Mouse (Mus musculus): Measurements from ENCODE around the gene Crhr1.

Crhr1 gene

DNA sequence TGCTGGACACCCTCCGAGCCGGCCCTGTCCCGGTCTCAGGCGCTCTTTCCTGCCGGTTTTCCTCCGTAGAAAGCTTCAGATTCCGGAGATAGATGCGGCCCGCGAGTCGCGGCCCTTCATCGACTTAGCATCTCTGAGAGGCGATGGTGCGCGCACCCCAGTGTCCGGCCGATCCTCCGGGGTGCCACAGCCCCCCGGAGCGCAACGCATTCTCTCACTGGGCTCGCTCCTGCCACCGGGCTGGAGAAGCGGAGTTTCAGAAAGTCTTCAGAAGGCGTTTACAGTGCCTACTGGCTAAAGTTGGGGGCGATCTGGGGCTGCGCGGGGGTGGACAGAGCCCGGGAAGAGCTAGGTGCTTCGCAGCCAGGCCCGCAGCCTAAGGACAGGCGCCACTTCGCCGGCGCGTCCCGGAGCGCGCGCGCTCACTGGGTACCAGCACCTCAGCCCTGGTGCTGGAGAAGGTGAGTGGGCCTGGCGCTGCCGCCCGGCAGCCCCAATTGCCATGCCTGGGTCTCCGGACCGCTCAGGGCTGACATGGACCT, 858 bp downstream of the Crhr1 start:
- peak; percentile 43; the same call in 1 of the 2 replicates for ATAC-seq (ENCODE audit: low TSS enrichment)

DNA sequence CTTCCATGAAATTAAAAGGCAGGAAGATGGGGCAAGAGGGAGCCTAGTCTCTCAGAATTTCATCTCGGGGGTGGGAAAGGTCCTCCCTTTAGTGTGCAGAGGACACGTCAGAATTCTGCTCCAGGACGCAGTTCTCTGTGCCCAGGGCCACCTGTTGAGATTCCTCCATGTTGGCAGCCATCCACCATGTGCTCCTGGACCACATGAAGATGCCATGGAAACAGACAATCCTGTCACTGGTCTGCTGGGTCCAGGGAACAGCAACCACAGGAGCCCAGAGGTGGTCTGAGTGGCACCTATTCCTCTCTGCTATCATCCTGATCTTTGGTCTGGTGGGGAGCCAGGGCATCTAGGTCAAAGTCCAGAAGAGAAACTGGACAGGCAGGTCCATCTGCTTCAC, 6.3 kb downstream of the Crhr1 start:
- no peak for ATAC-seq (ENCODE audit: low TSS enrichment)

DNA sequence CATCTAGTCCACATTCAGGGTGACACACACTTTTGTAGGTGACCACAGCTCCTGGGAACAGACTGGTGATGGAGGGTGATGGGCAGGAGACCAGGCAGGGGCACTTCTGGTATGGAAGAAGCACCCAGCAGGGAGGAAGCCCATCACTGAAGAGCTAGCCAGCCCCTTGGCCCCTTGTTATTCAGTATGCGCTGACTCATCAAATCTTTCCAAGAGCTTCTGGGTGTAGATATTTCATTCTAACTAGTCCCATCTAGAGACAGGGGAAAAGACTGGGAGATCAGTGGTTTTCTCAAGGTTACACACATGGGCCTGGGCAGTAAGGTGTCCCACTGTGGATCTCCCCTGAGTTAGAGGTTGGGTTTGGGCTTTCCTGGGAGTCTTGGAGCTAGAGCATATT, 12.3 kb downstream of the Crhr1 start:
- no peak for ATAC-seq (ENCODE audit: low TSS enrichment)

DNA sequence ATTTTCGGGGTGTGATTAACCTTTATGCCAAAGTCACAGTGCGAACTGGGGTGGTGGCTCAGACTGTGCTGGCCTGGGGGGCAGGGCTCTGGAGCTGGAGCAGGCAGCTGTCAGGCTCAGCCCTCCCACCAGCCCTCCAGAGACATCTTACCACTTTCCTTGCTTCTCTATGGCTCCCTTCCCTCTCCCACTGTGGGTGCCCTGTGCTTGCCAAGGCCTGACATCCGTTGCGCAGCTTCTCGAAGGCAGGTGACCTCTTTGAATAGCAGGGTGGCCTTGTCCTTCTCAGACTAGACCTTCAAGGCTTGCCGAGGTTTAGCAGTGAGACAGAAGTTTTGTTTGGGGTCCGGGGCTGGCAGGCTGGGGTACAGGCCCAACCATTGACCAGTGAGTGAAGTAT, 16.1 kb downstream of the Crhr1 start:
- ATAC-seq (ENCODE audit: low TSS enrichment): no peak

DNA sequence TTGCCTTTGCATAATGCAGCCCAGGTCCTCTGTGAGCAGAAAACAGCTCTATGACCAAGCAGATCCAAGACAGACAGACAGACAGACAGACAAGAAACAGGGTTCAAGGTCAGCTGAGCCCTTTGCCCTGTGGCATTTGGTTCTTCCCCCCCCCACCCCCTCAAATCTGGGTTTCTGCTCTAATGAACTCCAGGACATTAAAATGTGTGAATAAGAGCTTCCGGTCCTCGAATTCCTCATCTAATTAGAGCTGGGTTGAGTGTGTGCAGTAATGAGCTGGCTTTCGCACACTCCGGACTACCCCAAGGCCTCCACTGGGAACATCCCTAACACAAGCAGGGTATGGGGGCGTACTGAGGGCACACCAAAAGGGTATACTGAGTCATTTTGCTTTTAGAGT, 18.3 kb downstream of the Crhr1 start:
- no peak for ATAC-seq (ENCODE audit: low TSS enrichment)

DNA sequence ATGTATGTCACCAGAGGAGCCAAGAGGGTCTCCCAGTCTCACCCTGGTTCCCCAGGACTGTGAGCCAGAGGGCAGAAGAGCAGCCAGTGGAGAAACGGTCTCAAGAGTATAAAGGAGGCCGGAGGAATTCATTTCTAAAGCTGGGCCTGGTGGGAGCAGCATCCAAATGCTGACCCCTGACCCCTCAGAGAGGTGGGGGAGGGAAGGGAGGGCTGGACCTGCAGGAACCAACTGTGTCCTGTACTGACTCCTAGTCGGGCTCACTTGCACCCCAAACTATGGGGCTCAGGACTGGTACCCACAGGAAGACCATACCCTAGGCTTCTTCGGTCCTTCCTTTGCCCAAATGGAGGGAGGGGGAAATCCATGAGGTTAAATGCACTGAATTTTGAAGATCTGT, 21.7 kb downstream of the Crhr1 start:
- ATAC-seq (ENCODE audit: low TSS enrichment): no peak

DNA sequence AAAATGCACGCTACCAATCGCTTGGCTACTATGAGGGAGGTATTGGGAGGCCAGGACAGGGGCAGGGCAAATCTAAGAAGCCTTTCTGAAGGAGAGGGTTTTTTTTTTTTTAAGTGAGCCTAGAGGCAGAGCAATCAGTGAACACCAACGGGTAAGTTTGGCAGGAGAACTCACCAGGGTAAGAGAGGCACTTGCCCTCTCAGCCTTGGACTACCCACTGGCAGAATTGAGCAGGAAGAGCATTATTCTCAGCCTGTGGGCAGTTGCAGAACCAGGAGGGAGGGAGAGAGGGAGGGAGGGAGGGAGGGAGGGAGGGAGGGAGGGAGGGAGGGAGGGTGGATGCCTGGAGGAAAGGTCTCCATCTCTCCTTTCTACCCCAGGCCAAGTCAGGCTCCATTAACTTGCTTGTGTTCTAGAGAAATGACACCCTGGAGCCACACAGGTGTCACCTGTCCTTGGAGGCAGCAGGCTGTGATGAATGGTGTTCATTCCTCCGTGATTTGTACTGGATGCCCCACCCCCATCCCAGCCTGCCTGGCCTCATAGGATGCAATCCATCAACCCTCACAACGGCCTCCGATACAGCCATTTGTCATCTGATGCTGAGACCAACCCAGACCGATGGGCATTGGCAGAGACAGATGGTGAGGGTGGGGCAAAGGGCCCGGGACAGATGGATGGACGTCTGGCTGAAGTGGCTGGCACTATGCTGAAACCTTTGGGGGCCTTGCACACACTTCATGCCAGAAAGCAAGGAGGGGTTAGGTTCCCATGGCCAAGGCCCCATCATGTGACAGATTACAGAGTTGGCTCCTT, 22.4 kb downstream of the Crhr1 start:
- ATAC-seq (ENCODE audit: low TSS enrichment): no peak

DNA sequence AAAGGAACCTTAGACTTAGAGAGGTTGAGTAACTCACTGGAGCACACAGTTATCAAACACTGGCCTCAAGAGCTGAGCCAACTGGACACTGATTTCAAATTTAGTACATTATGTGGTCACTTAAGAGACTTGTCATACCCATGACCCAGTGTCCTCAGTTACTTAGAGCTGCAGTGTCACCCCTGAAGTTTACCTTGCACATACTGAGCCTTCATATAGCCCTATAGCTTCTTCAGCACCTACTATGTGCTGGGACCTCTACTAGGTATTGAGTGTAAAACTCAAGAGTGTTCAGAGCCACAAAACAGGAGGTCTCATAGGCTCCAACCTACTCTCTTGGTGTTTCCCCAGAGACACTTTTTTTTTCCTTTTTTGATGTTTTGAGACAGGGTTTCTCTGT, 23.2 kb downstream of the Crhr1 start:
- ATAC-seq (ENCODE audit: low TSS enrichment): no peak

DNA sequence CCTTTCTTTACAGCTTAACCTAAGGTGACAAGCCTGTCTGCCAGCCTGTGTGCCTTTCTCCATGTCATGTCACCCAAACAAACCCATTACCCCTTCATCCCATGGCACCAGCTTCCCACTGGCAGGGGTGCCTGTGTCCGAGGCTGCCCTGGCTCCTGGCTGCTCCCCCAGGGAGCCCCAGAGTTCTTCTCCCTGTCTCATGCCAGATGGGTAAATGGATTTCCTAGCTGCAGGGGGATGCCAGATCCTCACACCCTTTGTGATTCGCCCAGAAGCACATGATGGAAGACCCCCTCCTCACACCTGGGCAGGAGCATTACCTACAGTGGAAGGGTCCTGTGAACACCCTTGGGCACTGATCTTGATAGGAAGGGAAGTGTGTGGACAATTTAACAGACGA, 23.7 kb downstream of the Crhr1 start:
- no peak for ATAC-seq (ENCODE audit: low TSS enrichment)

DNA sequence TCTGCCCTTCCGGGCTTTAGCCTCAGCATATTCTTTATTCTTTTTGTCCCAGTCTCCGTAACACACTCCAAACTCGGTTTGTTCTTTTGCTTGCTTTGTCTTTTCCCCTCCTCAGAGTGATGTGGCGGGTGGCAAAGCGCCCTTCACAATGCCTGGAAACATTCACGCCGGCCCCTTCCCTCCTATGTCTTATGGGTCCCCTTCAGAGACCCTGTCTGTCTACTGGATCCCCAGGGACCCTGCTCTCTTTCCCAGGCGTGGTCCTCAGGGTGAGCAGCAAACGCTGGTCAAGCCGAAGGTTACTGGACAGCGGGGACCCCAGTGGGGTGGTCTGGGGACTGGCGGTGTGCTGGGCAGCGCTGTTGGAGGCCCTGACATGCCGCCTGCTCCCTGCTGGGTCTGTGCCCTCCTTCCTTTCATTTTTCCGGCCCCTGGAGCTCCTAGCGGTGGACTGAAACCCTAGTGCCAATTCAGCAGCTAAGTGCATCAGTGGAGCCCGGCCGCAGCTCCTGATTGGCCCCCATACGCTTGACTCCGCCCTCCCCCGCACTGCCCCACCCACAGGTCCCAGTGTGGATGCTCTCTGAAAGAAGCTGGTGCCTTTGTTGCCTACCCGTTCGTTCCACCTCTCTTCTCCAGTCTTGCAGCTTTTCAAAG, 25.1 kb downstream of the Crhr1 start:
- peak; percentile 91 for ATAC-seq (ENCODE audit: low TSS enrichment)

DNA sequence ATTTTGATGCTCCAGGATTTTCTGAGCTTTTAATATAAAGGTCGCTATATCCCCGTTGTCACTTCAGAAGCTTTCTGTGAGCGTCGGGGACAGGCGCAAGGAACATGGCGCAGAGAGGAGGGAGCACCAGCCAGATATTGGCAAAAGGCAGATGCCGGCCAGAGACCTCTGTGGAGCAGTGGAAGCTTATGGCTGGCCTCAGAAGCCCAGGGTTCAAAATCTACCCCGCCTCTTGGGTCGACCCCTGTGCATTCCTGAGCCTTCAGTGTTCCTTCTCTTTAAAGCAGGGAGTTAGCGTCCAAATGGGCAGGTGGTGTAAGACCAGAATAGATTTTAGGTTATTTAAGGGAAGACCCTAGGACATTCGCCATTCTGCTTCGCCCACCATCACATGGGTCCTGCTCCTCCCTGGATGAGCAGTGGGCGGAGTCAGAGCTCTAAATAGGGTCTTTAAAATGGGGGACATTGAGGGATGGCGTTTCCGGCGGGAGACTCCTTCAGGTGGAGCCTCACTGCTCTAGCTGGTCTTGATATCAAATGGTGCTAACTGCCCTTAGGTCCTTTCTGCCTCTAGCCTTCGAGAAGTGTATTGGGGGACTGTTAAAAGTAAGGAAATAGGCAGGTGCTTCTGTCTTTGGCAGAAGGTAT, 25.7 kb downstream of the Crhr1 start:
- peak; percentile 22 for ATAC-seq (ENCODE audit: low TSS enrichment)

DNA sequence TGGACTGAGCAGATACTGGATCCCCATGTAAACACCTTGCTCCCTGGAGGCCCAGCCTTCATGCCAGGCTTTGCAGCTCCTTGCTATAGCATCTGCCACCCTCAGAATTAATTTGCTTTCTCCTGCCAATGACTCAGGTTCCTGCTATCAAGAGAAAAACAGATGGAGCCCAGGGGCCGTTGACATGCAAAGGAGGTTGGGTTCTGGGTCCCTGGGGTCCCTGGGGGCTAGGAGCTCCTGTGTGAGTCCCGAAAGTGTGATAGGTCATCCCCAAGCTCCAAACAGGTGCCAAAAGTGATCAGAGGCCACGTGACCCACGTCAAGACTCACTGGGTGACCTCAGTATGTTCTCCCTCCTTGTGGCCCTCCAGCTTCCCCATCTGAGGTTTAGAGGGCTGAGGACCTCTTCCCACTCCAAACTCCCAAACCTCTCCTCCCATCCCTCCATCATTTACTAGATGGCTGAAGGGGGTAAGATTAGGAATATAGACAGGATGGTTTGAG, 27.2 kb downstream of the Crhr1 start:
- ATAC-seq (ENCODE audit: low TSS enrichment): no peak

DNA sequence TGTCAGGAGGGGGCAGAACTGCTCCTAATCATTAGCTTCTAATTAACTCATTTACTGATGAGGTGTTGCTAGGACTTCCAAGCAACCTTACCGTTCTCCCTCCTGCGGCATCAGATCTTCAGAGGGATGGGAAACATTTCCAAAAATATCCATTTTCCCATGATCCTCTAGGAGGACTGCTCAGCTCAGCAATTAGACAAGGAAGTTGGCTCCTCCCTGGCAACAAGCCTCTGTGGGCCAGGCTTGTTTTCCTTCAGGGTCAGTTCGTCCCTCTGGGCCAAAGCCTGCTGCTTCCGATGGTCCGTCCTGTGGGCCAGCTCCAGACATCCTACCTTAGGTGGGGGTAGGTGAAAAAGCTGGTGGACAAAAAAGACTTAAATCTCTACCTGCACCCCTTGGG, 28.5 kb downstream of the Crhr1 start:
- ATAC-seq (ENCODE audit: low TSS enrichment): no peak

DNA sequence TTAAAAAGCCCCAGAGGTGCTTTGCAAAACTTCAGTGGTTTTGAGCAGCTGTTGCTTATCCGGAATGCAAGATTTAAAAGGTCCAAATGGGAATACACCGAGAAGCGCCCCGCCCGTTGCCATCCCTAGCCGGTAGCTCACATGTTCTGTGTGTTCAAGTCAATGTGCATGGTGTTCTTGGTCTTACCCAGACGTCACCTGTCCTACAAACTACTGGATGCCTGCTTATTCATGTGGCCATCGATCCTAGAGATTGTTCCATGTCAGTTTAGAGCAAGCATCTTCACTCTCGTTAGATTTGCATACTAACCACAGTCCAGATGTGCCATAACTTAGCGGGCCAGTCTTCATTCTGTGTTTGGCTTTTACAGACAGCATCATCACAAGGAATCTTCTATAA, 31.6 kb downstream of the Crhr1 start:
- no peak for ATAC-seq (ENCODE audit: low TSS enrichment)

DNA sequence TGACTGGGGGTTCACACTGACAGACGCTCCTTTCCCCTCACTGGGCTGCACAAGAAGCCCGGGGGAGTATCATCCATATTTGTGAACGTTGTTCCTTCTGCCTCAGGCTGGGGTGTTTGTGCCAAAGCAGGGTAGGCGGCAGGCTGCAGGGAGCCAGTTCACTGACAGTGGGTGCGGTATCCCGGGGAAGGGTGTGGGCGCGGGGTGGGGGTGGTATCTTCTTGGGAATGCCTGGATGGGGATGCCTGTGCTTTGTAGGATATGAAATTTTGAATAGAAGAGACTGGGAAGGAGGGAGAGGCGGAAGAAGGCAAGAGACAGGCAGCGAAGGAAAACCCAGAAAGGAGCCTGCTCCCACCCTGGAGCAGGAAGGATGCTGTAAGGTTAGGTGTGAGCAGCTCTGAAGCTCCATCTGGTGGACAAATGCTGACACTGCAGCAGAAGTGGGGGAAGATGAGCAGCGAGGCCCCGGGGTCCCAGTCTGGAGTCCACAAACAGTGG, 38.7 kb downstream of the Crhr1 start:
- peak; percentile 88 for ATAC-seq (ENCODE audit: low TSS enrichment)

DNA sequence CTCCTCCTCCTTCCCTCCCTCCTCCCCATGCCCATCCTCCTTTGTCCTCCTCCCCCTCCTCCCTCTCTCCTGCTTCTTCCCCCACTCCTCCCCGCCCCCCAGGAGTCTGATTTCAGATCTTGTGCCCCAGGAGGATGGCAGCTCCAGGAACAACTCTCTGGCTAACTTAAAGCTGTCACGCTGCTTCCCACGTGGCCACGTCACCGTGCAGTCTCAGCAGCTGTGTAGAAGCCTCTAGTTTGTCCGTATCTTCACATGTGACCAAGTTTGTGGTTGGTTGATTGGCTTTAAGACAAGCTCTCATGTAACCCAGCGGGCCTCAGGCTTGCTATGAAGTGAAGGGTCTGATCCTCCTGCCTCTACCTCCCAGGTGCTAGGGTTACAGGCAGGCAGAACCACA, 46.2 kb downstream of the Crhr1 start:
- peak; percentile 21; the same call in 1 of the 2 replicates for ATAC-seq (ENCODE audit: low TSS enrichment)

DNA sequence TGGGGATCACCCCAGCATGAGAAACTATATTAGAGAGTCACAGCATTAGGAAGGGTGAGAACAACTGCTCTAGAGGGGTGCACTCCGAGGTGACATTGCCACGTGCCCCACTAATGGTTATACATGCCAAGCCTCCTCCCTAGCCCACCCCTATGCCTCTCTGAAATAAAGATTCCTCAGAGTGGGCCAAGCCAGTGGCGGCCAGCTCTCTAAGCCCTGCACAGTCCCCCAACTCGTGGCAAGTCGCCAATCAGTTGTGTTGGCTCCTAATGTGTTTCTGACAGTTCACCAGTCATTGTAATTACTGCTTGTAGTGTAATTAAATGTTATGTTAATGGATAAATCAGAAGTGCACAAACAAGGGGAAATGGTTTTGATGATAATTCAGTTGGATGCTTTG, 47.1 kb downstream of the Crhr1 start:
- no peak for ATAC-seq (ENCODE audit: low TSS enrichment)

DNA sequence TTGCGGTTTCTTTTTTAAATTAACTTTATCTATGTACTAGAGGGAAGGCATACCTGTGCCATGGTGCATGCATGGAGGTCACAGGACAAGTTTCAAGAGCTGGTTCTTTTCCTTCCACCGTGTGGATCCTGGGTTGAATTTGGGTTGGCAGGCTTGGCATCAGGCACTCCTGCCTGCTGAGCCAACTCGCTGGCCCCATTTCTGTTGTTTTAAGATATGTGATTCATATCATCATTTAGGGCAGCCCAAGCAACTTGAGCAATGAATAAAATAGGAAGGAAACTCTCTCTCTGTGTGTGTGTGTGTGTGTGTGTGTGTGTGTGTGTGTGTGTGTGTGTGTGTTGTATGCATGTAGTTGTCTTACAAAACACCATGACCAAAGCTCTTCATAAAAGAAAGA, 49.5 kb downstream of the Crhr1 start:
- ATAC-seq (ENCODE audit: low TSS enrichment): peak; percentile 64; the same call in 1 of the 2 replicates

DNA sequence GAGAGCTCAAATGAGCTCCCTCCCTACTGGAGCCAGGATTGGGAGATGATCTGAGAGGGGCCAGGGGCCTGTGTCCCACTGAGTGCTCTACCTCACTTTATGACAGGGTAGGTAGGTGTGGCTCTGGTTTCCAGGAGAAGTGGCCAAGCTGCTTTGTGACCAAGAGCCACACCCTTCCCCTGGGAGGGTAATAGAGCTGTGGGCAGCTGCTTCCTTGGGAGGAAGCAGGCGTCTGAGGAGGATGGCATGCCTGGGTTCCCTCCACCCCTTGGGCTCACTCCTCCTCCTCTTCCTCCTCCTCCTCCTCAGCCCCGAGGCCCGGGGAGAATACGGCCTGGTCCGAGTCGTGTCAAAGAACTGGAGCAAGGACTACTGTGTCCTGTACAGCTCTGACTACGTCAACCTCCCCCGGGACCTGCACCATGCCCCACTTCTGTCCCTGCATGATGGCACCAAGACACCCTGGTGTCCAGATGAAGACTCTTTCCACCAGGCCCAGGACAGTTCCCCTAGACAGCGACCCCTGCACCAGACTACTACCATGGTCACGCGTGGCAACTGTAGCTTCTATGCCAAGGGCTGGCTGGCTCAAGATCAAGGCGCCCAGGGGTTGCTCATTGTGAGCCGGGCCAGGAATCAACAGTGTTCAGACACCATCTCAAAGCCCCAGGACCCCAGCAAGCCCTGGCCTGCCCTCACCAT, 53.6 kb downstream of the Crhr1 start, which contains the start of gene Sppl2c:
Sppl2c (plus strand) TSS at position 193 of the 702 bp plus-strand sequence.
- ATAC-seq (ENCODE audit: low TSS enrichment): no peak

DNA sequence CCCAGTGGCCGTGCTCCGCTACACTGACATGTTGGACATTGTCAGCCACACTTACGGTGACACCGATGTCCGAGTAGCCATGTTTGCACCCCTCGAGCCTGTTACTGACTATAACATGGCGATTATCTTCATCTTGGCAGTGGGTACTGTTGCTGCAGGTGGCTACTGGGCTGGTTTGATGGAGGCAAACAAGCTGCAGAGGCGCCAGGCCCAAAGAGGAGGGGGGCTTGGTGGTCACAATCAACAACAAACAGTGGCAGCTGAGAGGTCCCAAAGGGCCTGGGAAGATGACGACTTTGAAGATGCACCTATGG, 54.1 kb downstream of the Crhr1 start:
- no peak for ATAC-seq (ENCODE audit: low TSS enrichment)

DNA sequence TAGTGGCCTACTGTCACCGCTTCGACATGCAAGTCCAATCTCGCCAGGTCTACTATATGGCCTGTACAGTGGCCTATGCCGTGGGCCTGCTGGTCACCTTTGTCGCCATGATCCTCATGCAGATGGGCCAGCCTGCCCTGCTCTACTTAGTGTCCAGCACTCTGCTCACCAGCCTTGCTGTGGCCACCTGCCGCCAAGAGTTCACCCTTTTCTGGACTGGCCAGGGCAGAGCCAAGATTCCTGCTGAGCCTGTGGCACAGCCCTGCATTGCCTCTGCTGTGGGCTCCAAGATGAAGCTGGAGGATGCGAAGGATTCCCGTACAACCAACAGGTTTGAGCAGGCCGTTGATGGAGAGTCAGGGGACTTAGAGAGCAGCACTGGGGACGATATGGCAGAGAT, 55.1 kb downstream of the Crhr1 start:
- no peak for ATAC-seq (ENCODE audit: low TSS enrichment)

DNA sequence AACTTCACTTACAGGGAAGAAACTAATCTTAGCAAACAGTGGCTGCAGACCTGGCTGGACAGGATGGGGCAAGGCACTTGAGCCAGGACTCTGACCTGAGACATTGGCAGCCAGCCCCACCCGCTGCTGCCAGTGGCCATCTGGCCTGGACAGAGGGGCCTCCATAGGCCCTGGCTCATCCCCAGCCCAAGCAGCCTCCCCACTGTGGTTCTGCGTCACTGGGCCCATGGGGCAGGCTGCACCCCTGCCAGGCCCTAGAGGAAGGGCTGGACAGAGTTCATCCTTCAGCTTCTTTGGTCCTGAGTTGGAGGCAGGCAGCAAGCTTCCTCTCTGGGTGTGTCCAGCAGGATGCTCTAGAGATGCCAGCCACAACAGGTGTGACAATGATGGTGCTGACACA, 57.4 kb downstream of the Crhr1 start:
- no peak for ATAC-seq (ENCODE audit: low TSS enrichment)
